ENCODE assay signal across 8 mouse cellular contexts in genomic region chr9:67049086-67049824, GRCm38 (mm10). TPM values are rescaled to one million over a fixed set of nuclear protein-coding genes. Genes with fewer than 3 reads are reported as not detected.
DNase-seq lines count a peak whose midpoint lies in the region; ATAC-seq and TF ChIP-seq lines count a peak whose summit lies in the region.

TSS of gene Tpm1 (minus strand) at chr9:67049406.

- H3K9me3 ChIP-seq in heart, embryonic 11.5 days (replicated peaks; ENCODE audit: control insufficient read depth, low read length), result no peaks in the 10 kb centered on the region
- H3K9me3 ChIP-seq in kidney, embryonic 14.5 days (ENCODE audit: control insufficient read depth, low read length), result no peaks in the 10 kb centered on the region
- H3K9me3 ChIP-seq in midbrain, postnatal 0 days (ENCODE audit: low read length), result no peaks in the 10 kb centered on the region

- TF ChIP-seq CTCF in liver, adult 2 months (IDR thresholded peaks at IDR 0.05; ENCODE audit: low read depth, low read length), result no peak
- TF ChIP-seq CTCF in midbrain, postnatal 0 days (IDR thresholded peaks at IDR 0.05), result 0 out of 2 replicates have a peak, but pooled peaks have one; percentile 2
- TF ChIP-seq CTCF in testis, adult 2 months (IDR thresholded peaks at IDR 0.05; ENCODE audit: control insufficient read depth, insufficient read depth, insufficient replicate concordance, low read depth, low read length), result no peak

- H3K4me1 ChIP-seq in heart, embryonic 11.5 days (ENCODE audit: control insufficient read depth, insufficient read depth, low read length), result peaks cover 11% of the 10 kb centered on the region; the same call in 1 of the 2 replicates
- H3K4me1 ChIP-seq in kidney, embryonic 14.5 days (ENCODE audit: control insufficient read depth, insufficient read depth, low read length), result peaks cover 27% of the 10 kb centered on the region
- H3K4me1 ChIP-seq in liver, adult 2 months (ENCODE audit: control insufficient read depth, insufficient read depth, low read length), result peaks cover 6% of the 10 kb centered on the region
- H3K4me1 ChIP-seq in midbrain, postnatal 0 days (ENCODE audit: insufficient read depth, low read length), result peaks cover 13% of the 10 kb centered on the region
- H3K4me1 ChIP-seq in testis, adult 2 months (ENCODE audit: control insufficient read depth, insufficient read depth, low read length), result peaks cover 14% of the 10 kb centered on the region

- peak within 1 kb of the TSS; percentile 87 for H3K4me2 ChIP-seq in heart, embryonic 11.5 days
- peak within 1 kb of the TSS; percentile 79 for H3K4me2 ChIP-seq in kidney, embryonic 14.5 days (replicated peaks; ENCODE audit: low read depth, low read length)
- peak within 1 kb of the TSS; percentile 91 for H3K4me2 ChIP-seq in midbrain, postnatal 0 days (ENCODE audit: low read depth, low read length, poor library complexity, severe bottlenecking)

- H3K9ac ChIP-seq in heart, embryonic 11.5 days (ENCODE audit: low read depth, low read length), result peak within 1 kb of the TSS; percentile 99
- H3K9ac ChIP-seq in kidney, embryonic 14.5 days (ENCODE audit: low read depth, low read length), result peak within 1 kb of the TSS; percentile 72
- 0 out of 2 replicates have a peak within 1 kb of the TSS, but pooled peaks have one; percentile 11 for H3K9ac ChIP-seq in liver, adult 2 months (ENCODE audit: low read depth, low read length)
- peak within 1 kb of the TSS; percentile 55 for H3K9ac ChIP-seq in midbrain, postnatal 0 days (replicated peaks; ENCODE audit: low read length, poor library complexity, severe bottlenecking)

- H3K27me3 ChIP-seq in heart, embryonic 11.5 days (ENCODE audit: control insufficient read depth, insufficient read depth, low read length), result no peaks in the 10 kb centered on the region
- H3K27me3 ChIP-seq in kidney, embryonic 14.5 days (ENCODE audit: control insufficient read depth, insufficient read depth, low read length), result 0 out of 2 replicates have a peak, but pooled peaks cover 4% of the 10 kb centered on the region
- H3K27me3 ChIP-seq in liver, adult 2 months (ENCODE audit: control insufficient read depth, insufficient read depth, low read length), result peaks cover 26% of the 10 kb centered on the region; the same call in 1 of the 2 replicates
- peaks cover 13% of the 10 kb centered on the region for H3K27me3 ChIP-seq in midbrain, postnatal 0 days (ENCODE audit: insufficient read depth, low read length)
- H3K27me3 ChIP-seq in testis, adult 2 months (ENCODE audit: control insufficient read depth, insufficient read depth, low read length), result no peaks in the 10 kb centered on the region; the same call in 1 of the 2 replicates

- H3K79me2 ChIP-seq in liver, adult 2 months (ENCODE audit: control insufficient read depth, insufficient read depth, low read length), result no peaks in the 10 kb centered on the region

- peaks cover 2% of the 10 kb centered on the region; the same call in 1 of the 2 replicates for H3K36me3 ChIP-seq in heart, embryonic 11.5 days (ENCODE audit: control insufficient read depth, insufficient read depth, low read length)
- no peaks in the 10 kb centered on the region for H3K36me3 ChIP-seq in kidney, embryonic 14.5 days (ENCODE audit: control insufficient read depth, insufficient read depth, low read length)
- no peaks in the 10 kb centered on the region for H3K36me3 ChIP-seq in liver, adult 2 months (ENCODE audit: control insufficient read depth, insufficient read depth, low read length)
- no peaks in the 10 kb centered on the region for H3K36me3 ChIP-seq in midbrain, postnatal 0 days (ENCODE audit: insufficient read depth, low read length)
- H3K36me3 ChIP-seq in testis, adult 2 months (ENCODE audit: control insufficient read depth, insufficient read depth, low read length), result no peaks in the 10 kb centered on the region

- DNase-seq in CD4-positive, CD25-positive, alpha-beta regulatory T cell, adult 2 months (ENCODE audit: low read depth, low spot score), result peak; percentile 51
- peak; percentile 75 to 77 for DNase-seq in adrenal gland, postnatal 36 days
- no peak for DNase-seq in liver, adult 2 months (ENCODE audit: extremely low read depth, low read depth, low spot score)
- peak; percentile 30 for DNase-seq in midbrain, postnatal 0 days (ENCODE audit: low spot score)

- no peak; the same call in 1 of the 2 replicates for ATAC-seq in erythroblast, adult 5-6 weeks (replicated peaks; ENCODE audit: low FRiP score, poor library complexity, severe bottlenecking)
- ATAC-seq in heart, embryonic 11.5 days (replicated peaks; ENCODE audit: insufficient number of reproducible peaks, low FRiP score, low TSS enrichment), result peak; percentile 63
- peak; percentile 64 for ATAC-seq in kidney, embryonic 14.5 days (ENCODE audit: low FRiP score, low TSS enrichment)
- no peak for ATAC-seq in midbrain, postnatal 0 days (ENCODE audit: low FRiP score)

- 0 out of 2 replicates have a peak, but pooled peaks have one; percentile 17 for TF ChIP-seq POLR2A in liver, adult 2 months (IDR thresholded peaks at IDR 0.05; ENCODE audit: extremely low read depth, insufficient read depth, low read length)
- peak; percentile 53 for TF ChIP-seq POLR2A in testis, adult 2 months (IDR thresholded peaks at IDR 0.05; ENCODE audit: control insufficient read depth, low read depth, low read length)

- H3K27ac ChIP-seq in heart, embryonic 11.5 days (ENCODE audit: low read depth, low read length), result peak within 1 kb of the TSS; percentile 99
- peak within 1 kb of the TSS; percentile 71 for H3K27ac ChIP-seq in kidney, embryonic 14.5 days (ENCODE audit: low read depth, low read length)
- H3K27ac ChIP-seq in liver, adult 2 months (replicated peaks; ENCODE audit: insufficient read depth, low read depth, low read length), result no peak within 1 kb of the TSS
- no peak within 1 kb of the TSS for H3K27ac ChIP-seq in midbrain, postnatal 0 days (ENCODE audit: low read depth, low read length)
- H3K27ac ChIP-seq in testis, adult 2 months (ENCODE audit: control insufficient read depth, insufficient read depth, low read depth, low read length), result peak within 1 kb of the TSS; percentile 16; the same call in 1 of the 2 replicates

- WGBS in heart, embryonic 11.5 days (ENCODE audit: insufficient replicate concordance), result under 1% methylated on average over 51 of the region's 51 CpGs
- 1% methylated on average over 50 of the region's 51 CpGs for WGBS in kidney, embryonic 14.5 days
- 4% methylated on average over 51 of the region's 51 CpGs for WGBS in liver, adult 2 months
- WGBS in midbrain, postnatal 0 days, result under 1% methylated on average over 44 of the region's 51 CpGs

- H3K4me3 ChIP-seq in heart, embryonic 11.5 days (ENCODE audit: low read depth, low read length), result peak within 1 kb of the TSS; percentile 86
- peak within 1 kb of the TSS; percentile 60 for H3K4me3 ChIP-seq in kidney, embryonic 14.5 days (ENCODE audit: low read length)
- H3K4me3 ChIP-seq in liver, adult 2 months (ENCODE audit: insufficient read depth, low read depth, low read length), result peak within 1 kb of the TSS; percentile 53; the same call in 1 of the 2 replicates
- peak within 1 kb of the TSS; percentile 51 for H3K4me3 ChIP-seq in midbrain, postnatal 0 days (ENCODE audit: low read depth, low read length)
- H3K4me3 ChIP-seq in testis, adult 2 months (ENCODE audit: control insufficient read depth, low read depth, low read length), result peak within 1 kb of the TSS; percentile 79

RNA-seq across cellular contexts. Expression of gene Tpm1, which starts in this region (rescaled TPM):
- 100 to 1,000 TPM; 145 to 272 TPM for total RNA-seq in adrenal gland, postnatal 36 days (2021)
- 213 and 329 TPM in 2 replicates for total RNA-seq in erythroblast, adult 5-6 weeks (2015; ENCODE audit: low replicate concordance)
- 393 and 461 TPM in 2 replicates for total RNA-seq in erythroblast, adult 5-6 weeks (2017; ENCODE audit: low replicate concordance)
- polyA plus RNA-seq in heart, embryonic 11.5 days (2014; fragmentation: Nextera tagmentation; extraction: Ambion mirVana), result 4,955 and 5,093 TPM in 2 replicates
- polyA plus RNA-seq in kidney, embryonic 14.5 days (2014; fragmentation: Nextera tagmentation; extraction: Ambion mirVana), result 395 and 422 TPM in 2 replicates
- total RNA-seq in liver, adult 2 months (2014; rRNA removed), result 26.0 and 35.0 TPM in 2 replicates
- 16.1 and 17.6 TPM in 2 replicates for polyA plus RNA-seq in liver, adult 2 months (2012; rRNA removed)
- total RNA-seq in midbrain, postnatal 0 days (2014; rRNA removed), result 124 and 147 TPM in 2 replicates
- 162 and 177 TPM in 2 replicates for polyA plus RNA-seq in midbrain, postnatal 0 days (2015; fragmentation: Nextera tagmentation; extraction: Ambion mirVana)
- 17.0 and 28.5 TPM in 2 replicates for polyA plus RNA-seq in testis, adult 2 months (2012; rRNA removed)

Comparison
In these comparisons a context has a peak if more than half of its experiments do, and no peak if none do; other contexts are left out.
1. RNA of gene Tpm1 (polyA plus RNA-seq): 4,955 to 5,093 TPM in heart, embryonic 11.5 days; 395 to 422 TPM in kidney, embryonic 14.5 days, 162 to 177 TPM in midbrain, postnatal 0 days, 17.0 to 28.5 TPM in testis, adult 2 months and 16.1 to 17.6 TPM in liver, adult 2 months; every median in the first group is over 10 times any median in the second.
2. ATAC-seq: peak in heart, embryonic 11.5 days (single experiment) and kidney, embryonic 14.5 days (single experiment); none in erythroblast, adult 5-6 weeks (single experiment) and midbrain, postnatal 0 days (single experiment).
3. H3K27ac ChIP-seq: peak in heart, embryonic 11.5 days (single experiment), kidney, embryonic 14.5 days (single experiment) and testis, adult 2 months (single experiment); none in liver, adult 2 months (single experiment) and midbrain, postnatal 0 days (single experiment).
4. H3K9ac ChIP-seq: peak in every context shown above with its lines; median percentile 99 in heart, embryonic 11.5 days; 72 in kidney, embryonic 14.5 days; 55 in midbrain, postnatal 0 days; 11 in liver, adult 2 months.
5. Peak in every context shown above with its lines, with median percentiles within 50 percentile points of each other: H3K4me2 ChIP-seq and H3K4me3 ChIP-seq.